Mouse (Mus musculus): ENCODE data around the gene Pdik1l. TPM values are rescaled to one million over a fixed set of nuclear protein-coding genes. Genes with fewer than 3 reads are reported as not detected.
"Not testable (repeated sequence)": the region's sequence is repeated elsewhere in the genome, so short reads cannot be mapped to it uniquely, and the experiment has no call there.

Pdik1l gene
- total RNA-seq, 2 experiments from 2014 or later: 2.3 to 3.8 TPM

- no peak for DNase-seq
Observed at GRCm38 (mm10) chr4:134298626-134299497, 11.2 kb upstream of the Pdik1l start.

- DNase-seq: no peak
Observed at GRCm38 (mm10) chr4:134297369-134297768, 9.7 kb upstream of the Pdik1l start.

GRCm38 (mm10) chr4:134296523-134296922 is 8.8 kb upstream of the Pdik1l start:
- no peak for DNase-seq

- DNase-seq: not testable (repeated sequence)
Observed at GRCm38 (mm10) chr4:134296096-134296495, 8.4 kb upstream of the Pdik1l start.

GRCm38 (mm10) chr4:134293692-134294163 is 6.0 kb upstream of the Pdik1l start:
- DNase-seq: no peak

GRCm38 (mm10) chr4:134293061-134293691 is 5.5 kb upstream of the Pdik1l start:
- no peak for DNase-seq

GRCm38 (mm10) chr4:134292067-134292466 is 4.4 kb upstream of the Pdik1l start:
- DNase-seq: peak; percentile 38

- DNase-seq: no peak
Observed at GRCm38 (mm10) chr4:134288397-134289256, 932 bp upstream of the Pdik1l start.

GRCm38 (mm10) chr4:134287168-134287564 is 529 bp downstream of the Pdik1l start:
- peak; percentile 97 for DNase-seq

GRCm38 (mm10) chr4:134286226-134287167 is 1.2 kb downstream of the Pdik1l start:
- DNase-seq: no peak

GRCm38 (mm10) chr4:134284942-134285341 is 2.8 kb downstream of the Pdik1l start:
- DNase-seq: no peak

- no peak for DNase-seq
Observed at GRCm38 (mm10) chr4:134273417-134274345, 14.0 kb downstream of the Pdik1l start.

GRCm38 (mm10) chr4:134272731-134273416 is 14.8 kb downstream of the Pdik1l start:
- no peak for DNase-seq

GRCm38 (mm10) chr4:134271979-134272378 is 15.7 kb downstream of the Pdik1l start:
- no peak for DNase-seq

GRCm38 (mm10) chr4:134269622-134270021 is 18.1 kb downstream of the Pdik1l start:
- not testable (repeated sequence) for DNase-seq

GRCm38 (mm10) chr4:134268102-134268655 is 19.5 kb downstream of the Pdik1l start:
- DNase-seq: no peak

GRCm38 (mm10) chr4:134265860-134266585 is 21.7 kb downstream of the Pdik1l start:
- no peak for DNase-seq

- DNase-seq: no peak
Observed at GRCm38 (mm10) chr4:134263191-134263590, 24.5 kb downstream of the Pdik1l start.
